Mouse (Mus musculus) cerebellum, adult 11-12 months (tissue): ENCODE data around the gene Uck2.

ENCODE experiments used
- DNase-seq: peaks from one replicate; pipeline ENCODE4 v3.0.0; 2022

The Uck2 gene

DNA sequence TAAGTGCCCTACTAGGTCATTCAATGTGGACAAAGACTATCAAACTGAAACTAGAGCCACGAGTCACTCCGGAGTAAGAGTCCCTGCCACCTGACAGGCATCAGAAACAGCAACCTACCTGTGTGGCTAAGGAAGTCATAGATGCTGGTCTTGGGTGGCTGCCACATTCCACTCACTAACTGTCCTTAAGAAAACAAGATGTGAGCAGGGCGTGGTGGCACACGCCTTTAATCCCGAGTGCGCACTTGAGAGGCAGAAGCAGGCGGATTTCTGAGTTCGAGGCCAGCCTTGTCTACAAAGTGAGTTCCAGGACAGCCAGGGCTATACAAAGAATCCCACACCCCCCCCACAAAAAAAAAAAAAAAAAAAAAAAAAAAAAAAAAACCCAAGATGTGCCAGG, 35.2 kb downstream of the Uck2 start:
- no peak for DNase-seq

DNA sequence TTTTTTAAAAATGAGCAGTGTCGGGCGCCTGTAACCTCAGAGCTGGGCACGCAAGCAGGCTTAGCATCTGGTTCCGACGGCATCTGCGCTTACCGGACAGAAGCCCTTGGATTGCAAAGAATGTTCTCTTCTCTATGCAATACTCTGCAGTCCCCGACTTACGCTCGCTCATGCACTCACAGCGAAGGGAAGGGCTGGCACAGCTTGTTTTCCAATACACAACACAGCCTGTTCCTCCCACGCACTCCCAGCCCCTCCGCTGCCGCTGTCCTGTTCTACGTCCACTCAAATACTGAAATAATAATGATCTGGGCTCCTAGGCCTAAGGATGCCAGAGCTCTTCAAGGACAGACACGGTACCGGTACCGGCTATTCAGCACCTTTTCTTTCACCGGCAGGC, 35.9 kb downstream of the Uck2 start:
- DNase-seq, result no peak

DNA sequence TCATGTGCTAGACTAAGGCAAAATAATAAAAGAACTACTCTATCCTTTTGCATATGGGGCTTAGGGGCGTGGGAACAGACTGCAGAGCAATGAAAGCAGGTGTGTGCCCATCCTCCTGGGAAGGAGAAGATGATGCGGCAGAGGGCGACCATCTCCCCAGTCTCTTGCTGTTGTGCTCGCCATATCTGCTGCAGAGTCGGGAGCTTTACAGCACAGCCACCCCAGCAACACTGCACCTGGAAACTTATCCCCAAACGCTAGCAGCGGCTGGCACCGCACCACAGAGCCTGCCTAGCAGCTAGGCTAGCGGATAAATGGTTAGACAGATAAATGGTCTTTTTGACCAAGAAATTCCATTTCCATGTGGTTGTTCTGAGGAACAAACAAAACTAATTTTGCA, 37.2 kb downstream of the Uck2 start:
- no peak for DNase-seq

DNA sequence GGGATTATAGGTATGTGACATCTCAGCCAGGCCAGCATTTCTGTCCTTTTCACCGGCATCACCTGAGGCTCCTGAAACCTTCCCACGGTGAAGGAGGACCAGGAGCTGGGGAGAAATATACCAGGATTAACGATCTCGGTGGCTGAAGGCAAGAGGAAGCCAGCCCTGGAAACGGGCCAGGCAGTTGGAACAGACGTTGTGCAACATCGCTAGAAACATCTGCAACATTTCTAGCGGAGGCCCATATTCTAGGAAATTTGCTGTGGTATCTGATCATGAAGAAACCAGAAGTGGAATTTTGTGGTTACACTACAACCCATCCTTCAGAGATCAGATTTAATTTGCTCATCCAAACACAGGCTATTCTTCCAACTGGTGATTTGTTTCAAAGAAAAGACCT, 38.1 kb downstream of the Uck2 start:
- no peak for DNase-seq

DNA sequence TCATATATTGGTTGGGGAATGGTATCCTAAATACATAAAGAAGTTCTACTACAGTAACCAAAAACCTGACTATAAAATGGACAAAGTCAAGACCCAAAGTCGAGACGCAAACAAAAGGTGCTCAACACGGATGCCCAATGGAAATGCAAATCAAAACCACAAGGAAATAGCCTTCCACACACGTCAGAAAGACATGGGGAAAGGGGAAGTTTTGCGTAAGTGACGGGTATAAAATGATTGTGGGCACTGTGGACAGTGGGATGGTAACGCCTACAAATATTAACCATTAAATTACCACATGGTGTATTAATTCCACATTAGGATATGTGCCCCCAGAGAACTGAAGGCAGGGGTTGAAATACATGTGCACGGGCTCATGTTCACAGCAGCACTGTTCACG, 38.8 kb downstream of the Uck2 start:
- DNase-seq, result no peak

DNA sequence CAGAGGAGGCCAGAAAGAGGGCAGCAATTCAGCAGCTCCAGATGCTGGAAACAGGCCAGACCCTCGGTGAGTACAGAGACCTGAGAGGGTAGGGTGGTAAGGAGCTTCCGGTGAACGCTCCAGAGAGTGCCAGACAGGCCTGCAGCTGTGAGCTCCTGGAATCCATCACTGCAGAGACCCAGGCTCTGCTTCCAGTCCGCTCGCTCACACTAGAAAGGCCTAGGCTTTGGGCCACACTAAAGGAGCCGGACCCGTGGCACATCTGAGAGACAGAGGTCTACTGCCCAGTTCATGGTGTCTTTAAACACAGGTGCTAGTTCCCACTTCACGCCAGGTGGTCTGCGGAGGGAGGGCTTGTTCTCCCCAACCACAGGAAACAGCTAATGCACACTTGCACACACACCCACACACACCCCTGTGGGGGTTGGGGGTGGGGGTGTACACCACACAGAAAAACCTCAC, 39.9 kb downstream of the Uck2 start:
- DNase-seq, result no peak

DNA sequence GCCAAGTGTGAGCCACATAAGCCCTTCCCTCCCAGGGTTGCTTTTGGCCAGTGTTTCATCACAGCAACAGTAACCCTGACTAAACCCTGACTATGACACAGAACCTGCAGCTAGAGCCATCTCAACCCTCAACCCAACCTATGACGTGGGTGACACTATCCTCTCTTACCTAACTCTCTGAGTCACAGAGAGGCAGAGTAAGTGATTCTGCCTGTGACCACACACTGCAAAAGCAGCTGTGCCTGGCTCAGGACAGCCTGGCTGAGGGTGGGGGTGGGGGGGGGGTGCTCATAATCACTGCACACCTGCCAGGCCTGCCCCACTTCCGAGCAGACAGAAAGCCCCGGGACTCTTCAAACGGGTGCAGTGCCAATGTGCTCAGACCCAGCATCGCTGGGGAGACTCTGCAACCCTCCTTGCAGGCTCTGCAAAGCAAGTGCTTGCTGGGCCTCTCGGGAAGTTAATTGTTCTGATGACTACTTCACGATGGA, 42.9 kb downstream of the Uck2 start:
- no peak for DNase-seq

DNA sequence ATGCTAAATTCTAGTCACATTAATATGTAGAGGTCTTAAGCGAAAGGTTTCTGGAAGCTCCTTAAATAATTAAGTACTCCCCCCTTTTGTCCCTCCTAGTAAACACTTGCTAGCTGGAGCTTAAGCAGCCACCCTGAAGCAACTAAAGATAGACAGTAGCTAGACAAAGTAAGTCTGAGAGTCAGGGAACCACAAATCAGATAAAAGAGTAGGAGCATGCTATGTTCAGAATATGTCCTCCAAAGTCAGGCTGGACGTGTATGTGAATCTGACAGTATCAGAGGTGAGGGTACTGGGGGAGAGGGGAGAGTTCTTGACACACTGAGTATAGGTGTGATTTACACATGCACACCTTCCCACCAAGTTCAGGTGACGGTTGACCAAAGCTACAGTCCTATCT, 43.6 kb downstream of the Uck2 start:
- no peak for DNase-seq

DNA sequence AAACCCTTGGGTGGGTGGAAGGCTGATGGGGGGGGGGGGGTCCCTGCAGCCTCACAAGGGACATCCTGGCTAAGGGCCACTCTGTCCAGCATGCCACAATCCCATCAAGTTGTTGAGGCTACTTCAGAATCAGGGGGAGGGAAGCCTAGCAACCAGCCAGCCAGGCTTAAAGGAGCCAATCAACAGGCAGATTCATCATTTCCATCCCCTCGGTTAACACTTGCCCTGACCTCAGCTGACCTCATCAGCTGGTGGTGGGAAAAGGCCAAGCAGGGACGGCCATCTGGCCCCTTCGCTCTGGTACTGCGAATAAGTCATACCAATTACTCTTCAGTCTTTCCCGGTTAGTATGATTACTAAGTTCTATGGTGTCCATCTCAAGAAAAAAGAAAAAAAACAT, 44.8 kb downstream of the Uck2 start:
- DNase-seq, result peak; percentile 61

DNA sequence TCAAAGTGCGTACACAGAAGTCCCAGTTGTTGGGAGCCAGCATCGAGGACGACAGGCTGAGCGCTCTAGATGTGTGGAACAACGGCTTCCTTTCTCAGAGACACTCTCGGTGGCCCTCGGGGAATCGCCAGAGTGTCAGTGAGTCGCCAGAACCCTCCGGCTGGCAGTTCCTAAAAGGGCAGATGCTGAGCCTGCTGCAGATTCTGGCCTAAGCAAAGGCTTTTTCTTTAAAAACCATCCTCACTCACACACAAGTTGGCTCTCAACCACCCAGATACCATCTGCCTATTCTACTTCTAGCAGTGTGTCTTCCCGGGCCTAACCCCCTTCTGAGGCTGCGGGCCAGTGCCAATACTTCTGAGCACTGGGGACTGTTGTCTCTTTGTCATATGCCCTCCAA, 45.2 kb downstream of the Uck2 start:
- peak; percentile 68 for DNase-seq

DNA sequence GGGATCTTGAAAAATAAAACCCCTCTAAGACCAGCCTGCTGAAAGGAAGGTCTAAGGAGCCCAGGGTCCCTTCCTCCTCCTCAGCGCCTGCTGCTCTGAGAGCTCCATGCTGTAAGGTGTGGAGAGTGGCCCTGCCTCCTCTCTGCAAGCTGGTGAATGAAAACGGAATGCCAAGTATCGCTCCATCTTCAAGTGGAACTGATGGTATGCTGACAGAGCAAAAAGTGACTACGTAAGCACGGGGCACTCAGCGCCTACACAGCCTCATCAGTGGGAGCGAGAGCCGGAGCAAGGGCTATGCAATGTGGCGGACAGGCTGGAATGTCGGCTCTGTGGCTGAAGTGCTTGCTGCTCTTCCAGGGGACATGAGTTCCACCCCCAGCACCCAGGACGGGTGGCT, 47.3 kb downstream of the Uck2 start:
- no peak for DNase-seq

DNA sequence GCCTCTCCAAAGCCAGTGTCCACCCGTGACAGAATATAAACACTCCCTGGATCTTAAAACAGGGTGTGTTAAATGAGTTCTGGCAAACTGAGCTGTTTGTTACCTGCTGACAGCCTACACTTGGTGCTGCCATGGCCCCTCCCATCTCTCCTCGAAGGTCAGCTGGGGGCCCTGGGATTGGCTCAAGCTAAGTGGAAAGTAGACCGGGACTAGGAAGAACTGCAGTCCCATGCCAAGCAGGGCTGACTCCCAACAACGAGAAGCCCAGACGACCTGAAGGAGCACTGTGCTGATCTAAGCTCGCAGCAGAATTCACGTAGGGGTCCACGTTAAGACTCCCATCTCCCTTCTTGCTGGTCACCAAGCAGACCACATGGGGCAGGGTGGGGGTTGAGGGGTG, 48.3 kb downstream of the Uck2 start:
- no peak for DNase-seq

DNA sequence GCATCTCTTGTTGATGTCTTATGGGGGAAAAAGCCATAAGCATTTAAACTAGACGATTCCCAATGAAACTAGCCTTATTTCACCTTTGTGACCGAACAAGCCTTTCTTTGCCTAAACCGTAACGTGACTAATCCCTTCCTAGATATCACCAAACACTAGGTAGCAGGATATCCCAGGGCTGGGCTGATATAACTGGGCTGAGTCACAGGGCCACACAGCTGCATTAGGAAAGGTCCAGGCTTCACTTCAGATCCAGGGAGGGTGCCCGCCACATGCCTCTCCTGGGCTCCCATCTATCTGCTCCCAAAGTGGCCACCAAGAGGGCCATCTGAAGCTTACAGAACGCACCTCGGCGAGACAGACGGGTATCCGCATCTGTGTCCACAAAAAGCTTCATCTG, 50.8 kb downstream of the Uck2 start:
- no peak for DNase-seq

DNA sequence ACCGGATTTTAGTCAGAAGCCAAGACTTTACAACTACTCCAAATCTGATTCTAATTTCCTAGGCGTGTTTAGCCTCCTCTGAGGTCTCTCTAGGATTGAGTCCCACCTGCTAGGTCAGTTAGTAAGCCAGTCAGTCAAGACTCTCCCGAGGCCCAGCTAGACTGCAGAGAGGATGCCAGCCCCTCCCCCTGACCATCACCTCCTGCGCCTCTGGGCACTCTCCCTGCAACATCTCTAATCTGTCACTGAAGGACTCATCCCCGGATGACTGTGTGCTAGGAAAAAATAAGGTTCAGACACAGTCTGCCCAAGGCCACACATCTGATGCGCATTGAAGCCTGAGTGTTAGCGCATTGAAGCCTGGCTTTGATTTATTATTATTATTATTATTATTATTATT, 52.2 kb downstream of the Uck2 start:
- DNase-seq, result no peak

DNA sequence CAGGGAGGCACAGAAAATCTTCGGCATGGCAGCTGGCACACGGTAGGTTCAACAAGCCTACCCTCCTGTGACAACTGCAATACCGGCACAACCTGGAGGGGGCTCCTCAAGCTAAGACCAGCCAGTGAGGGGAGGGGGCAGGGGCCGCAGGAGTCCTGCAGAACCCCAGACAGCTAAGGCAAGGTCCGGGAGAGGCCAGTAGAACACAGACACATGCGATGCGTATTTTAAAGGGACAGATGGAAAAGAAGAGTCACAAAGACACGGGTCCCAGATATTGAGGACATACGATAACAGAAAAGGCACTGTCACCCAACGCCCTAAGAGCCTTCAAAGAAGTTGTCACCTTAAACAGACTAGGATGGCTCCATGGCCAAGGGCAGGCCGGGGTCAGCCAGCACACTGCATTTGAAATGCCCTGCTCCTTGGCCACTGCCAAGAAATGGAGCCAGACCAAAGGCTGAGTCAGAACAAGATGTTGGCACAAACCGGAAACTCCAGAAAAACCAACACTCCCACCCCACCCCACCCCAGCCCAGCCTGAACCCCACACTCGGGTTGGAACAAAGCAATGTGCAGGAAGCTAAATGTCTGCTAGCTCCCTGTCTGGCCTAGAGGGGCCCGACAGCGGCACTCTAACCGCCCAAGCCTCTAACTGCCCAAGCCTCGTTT, 53.4 kb downstream of the Uck2 start:
- no peak for DNase-seq

DNA sequence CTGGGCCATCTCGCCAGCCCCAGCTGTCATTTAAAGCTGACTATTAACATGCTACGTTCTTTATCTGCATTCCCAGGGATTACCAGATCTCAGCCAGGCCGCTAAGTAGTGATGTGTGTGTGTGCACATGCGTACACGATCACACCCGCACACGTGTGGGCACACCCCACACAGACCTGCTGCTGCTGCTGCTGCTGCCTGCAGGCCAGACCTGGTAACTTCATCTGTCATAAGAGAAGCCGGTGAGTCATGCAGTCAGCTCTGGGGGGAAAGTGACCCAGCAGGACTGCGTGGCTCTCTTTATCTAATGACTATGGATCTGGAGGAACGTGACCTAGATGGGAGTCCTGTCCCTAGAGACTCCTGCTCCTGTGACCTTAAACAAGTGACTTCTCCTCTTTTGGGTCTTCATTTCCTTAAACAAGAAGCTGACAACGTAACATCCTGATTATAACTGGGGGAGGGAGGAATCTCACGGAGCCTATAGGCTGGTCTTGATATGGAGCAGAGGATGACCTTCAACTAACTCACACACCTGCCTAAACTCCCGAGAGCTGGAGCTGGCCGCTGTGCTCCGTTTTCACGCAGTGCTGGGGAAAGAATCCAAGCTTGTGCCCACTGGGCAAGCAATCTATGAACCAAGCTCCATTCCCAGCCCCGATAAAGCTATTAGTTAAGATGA, 54.0 kb downstream of the Uck2 start:
- peak; percentile 5 for DNase-seq

DNA sequence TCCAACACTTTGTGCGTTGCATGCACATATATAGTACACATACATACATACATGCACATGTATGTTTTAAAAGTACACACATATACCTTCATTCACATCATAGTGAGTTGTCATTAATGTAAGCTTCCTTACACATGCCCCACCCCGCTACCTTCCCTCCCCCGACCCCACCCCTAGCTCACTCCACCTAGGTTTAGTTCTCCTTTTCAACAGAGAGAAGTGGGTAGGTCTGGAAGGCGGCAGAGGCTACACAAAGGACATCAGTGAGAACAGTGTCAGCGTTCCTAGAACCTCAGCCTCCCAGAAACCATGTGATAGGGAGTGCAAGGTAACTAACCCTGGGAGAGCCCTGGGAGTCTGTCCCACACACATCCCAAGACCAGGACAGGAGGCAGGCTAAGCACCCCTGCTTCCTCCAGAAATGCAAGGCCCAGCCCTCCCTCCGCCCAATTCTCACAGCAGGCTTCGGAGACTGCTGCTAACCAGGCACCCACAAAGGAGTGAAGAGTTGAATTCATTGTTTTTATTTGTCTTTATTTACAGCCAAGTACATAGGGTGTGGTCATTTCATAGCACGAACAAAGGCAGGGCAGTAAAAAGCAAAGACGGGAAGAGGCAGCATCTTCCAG, 62.6 kb downstream of the Uck2 start:
- no peak for DNase-seq

DNA sequence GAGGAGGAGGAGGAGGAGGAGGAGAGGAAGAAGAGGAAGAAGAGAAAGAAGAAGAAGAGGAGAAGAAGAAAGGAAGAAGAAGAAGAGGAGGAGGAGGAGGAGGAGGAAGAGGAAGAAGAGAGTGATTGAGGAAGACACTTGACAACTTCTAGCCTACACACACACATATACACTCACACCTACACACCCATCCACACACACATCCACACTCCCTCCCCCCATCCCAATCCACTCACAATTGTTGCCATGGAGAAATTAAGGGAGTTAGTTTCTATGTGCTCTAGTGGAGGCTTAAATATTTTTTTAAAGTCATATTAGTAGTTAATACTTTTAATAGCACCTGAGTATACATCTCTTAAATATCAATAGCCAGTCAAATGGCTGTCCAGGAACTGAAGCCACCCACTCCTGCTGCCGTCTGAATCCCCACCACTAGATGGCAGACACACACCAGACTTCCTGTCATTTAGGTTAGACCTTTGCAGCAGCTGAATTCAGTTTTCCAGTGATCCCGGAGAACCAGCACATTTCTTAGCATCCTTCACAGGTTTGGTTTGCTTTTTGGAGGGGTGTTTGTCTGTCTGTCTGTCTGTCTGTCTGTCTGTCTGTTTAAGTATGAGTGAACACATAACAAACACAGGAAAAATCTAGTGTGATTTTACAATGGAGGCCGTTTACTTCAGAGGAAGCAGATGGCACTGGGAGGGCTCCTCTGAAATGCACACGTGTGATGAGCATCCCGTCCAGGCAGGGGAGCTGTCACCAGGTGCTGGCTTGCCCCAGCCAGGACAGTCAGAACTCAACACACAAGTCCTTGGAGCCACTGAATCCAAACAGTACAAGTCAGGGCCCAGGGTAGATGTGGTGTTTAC, 64.6 kb downstream of the Uck2 start:
- DNase-seq, result peak; percentile 79

DNA sequence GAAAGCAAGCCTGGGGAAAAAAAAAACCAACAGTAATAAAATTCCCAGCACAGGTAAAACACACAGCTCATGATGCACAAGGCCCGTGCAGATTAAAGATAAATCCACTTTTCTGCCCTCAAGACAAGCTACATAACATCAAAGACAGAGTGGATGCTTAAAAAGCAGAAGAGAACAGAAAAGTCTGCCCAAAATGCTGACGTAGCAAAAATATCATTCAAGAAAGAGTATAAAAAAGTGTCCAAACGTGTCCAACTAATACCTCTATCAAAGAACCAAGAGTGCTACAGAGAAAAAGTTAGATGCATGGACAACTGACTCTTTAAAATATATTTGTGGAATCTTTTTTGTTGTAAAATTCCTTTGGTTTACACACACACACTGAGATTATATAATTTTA, 69.7 kb downstream of the Uck2 start:
- no peak for DNase-seq

DNA sequence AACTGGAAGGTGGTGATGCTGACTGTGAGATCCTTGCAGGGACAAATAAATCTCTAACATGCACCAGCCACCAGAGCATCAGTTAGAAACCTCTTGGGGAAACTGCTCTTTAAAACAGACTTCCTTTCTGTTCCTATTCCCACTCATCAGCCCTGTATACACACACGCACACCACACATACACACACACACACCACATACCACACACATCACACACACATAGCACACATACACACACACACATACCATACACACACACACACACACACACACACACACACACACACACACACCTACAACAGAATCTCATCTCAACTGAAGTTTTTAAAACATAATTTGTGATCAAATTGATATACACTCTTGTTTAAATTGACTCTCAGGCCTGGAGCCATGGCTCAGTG, 72.4 kb downstream of the Uck2 start:
- no peak for DNase-seq

DNA sequence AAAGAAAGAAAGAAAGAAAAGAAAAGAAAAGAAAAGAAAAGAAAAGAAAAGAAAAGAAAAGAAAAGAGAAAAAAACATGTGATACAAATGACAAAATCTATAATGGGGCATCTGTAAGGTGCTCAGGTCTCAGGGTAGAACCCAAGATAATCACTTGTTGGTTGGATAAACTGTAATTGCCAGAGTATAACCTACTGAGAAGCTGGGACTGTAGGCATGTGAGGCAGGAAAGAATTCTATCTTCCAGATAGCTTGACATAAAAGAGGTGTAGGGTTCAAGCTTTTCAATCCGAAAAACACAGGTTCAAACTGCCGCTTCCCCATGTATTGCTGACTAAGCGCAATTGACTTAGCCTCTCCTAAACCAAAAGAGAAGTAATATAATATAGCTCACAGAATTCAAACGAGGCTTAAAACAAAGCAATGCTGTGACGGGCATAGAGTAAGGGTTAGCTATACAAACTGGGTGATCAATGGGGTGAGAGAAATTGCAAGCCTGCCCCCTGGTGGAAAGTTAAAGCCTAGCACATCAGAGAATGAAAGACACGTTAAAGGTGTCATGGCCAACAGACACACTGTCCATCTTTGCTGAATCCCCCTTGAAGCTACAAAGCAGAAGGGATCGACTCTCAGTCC, 73.0 kb downstream of the Uck2 start:
- DNase-seq, result peak; percentile 68

DNA sequence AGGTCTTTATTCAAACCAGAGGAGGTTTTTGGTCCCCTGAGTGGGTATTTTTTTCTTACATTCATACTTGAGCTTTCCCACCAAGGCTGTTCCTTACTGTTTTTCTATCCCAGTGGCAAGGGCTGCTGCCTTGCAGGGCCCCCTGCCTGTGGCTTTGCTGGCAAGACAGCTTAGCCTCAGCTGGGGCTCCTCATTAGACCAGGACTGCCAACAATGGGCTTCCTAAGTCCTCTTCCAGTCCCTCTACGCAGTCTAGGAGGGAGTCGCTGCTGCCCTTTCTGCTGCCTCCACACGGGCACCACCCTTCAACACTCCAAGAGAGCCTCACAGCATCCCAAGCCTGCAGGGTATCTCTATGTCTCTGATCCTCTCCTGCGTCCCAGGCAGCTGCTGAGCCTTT, 76.3 kb downstream of the Uck2 start:
- DNase-seq, result no peak
